Mouse (Mus musculus): Measurements from ENCODE around the gene Rad23a. TPM values are rescaled to one million over a fixed set of nuclear protein-coding genes. Genes with fewer than 3 reads are reported as not detected.

The Rad23a gene
- 93.1 and 93.4 TPM in 2 replicates for polyA plus RNA-seq (2014; fragmentation: Nextera tagmentation; extraction: Ambion mirVana)

GRCm38 (mm10) chr8:84840248-84840999, at the start of gene Rad23a:
Gene Rad23a, minus strand, starts transcription at chr8:84840665.
- DNase-seq (ENCODE audit: low spot score), result peak; percentile 93
- peak within 1 kb of the TSS; percentile 68 for H3K4me2 ChIP-seq (ENCODE audit: low read depth, severe bottlenecking)
- H3K9ac ChIP-seq (ENCODE audit: low read length), result peak within 1 kb of the TSS; percentile 91
- ATAC-seq (ENCODE audit: insufficient number of reproducible peaks, low FRiP score, low TSS enrichment, low read depth), result peak; percentile 88
- under 1% methylated on average over 46 of the region's 55 CpGs for WGBS
- H3K9me3 ChIP-seq (ENCODE audit: control insufficient read depth, low read length), result no peaks in the 10 kb centered on the region
- peak within 1 kb of the TSS; percentile 90 for H3K27ac ChIP-seq (replicated peaks; ENCODE audit: low read depth, low read length)
- H3K4me1 ChIP-seq (ENCODE audit: control insufficient read depth, insufficient read depth, low read length), result peaks cover 37% of the 10 kb centered on the region
- peak within 1 kb of the TSS; percentile 94 for H3K4me3 ChIP-seq (ENCODE audit: low read depth, low read length)
- H3K27me3 ChIP-seq (ENCODE audit: control insufficient read depth, insufficient read depth, low read length), result no peaks in the 10 kb centered on the region
- H3K36me3 ChIP-seq (ENCODE audit: control insufficient read depth, insufficient read depth, low read length), result peaks cover 64% of the 10 kb centered on the region

- Histone ChIP-seq H3K36me3 (ENCODE audit: control insufficient read depth, insufficient read depth, low read length) (peaks cover 11% of the 10 kb centered on the region), H3K9ac (ENCODE audit: low read length) (no peak overlapping the region), H3K4me2 (ENCODE audit: low read depth, severe bottlenecking) (no peak overlapping the region), H3K27me3 (ENCODE audit: control insufficient read depth, insufficient read depth, low read length) (no peaks in the 10 kb centered on the region), H3K9me3 (ENCODE audit: control insufficient read depth, low read length) (no peaks in the 10 kb centered on the region), H3K4me3 (ENCODE audit: low read depth, low read length) (no peak overlapping the region), H3K27ac (replicated peaks; ENCODE audit: low read depth, low read length) (no peak overlapping the region), H3K4me1 (ENCODE audit: control insufficient read depth, insufficient read depth, low read length) (peaks cover 6% of the 10 kb centered on the region)
- DNase-seq (ENCODE audit: low spot score) (no peak), ATAC-seq (ENCODE audit: insufficient number of reproducible peaks, low FRiP score, low TSS enrichment, low read depth) (no peak)
- WGBS, result 97% methylated on average over 1 of the region's 1 CpGs
Measured at GRCm38 (mm10) chr8:84889141-84889540, 48.7 kb upstream of the Rad23a start.

- H3K9me3 ChIP-seq (ENCODE audit: control insufficient read depth, low read length), result no peaks in the 10 kb centered on the region
- ATAC-seq (ENCODE audit: insufficient number of reproducible peaks, low FRiP score, low TSS enrichment, low read depth) (no peak), DNase-seq (ENCODE audit: low spot score) (no peak)
- H3K9ac ChIP-seq (ENCODE audit: low read length), result no peak overlapping the region
- peaks cover 6% of the 10 kb centered on the region for H3K4me1 ChIP-seq (ENCODE audit: control insufficient read depth, insufficient read depth, low read length)
- H3K4me3 ChIP-seq (ENCODE audit: low read depth, low read length), result no peak overlapping the region
- 93% methylated on average over 3 of the region's 3 CpGs for WGBS
- H3K4me2 ChIP-seq (ENCODE audit: low read depth, severe bottlenecking), result no peak overlapping the region
- no peak overlapping the region for H3K27ac ChIP-seq (replicated peaks; ENCODE audit: low read depth, low read length)
- H3K36me3 ChIP-seq (ENCODE audit: control insufficient read depth, insufficient read depth, low read length), result peaks cover 11% of the 10 kb centered on the region
- no peaks in the 10 kb centered on the region for H3K27me3 ChIP-seq (ENCODE audit: control insufficient read depth, insufficient read depth, low read length)
Measured at GRCm38 (mm10) chr8:84888280-84888679, 47.8 kb upstream of the Rad23a start.

- H3K9me3 ChIP-seq (ENCODE audit: control insufficient read depth, low read length), result no peaks in the 10 kb centered on the region
- H3K36me3 ChIP-seq (ENCODE audit: control insufficient read depth, insufficient read depth, low read length), result peaks cover 11% of the 10 kb centered on the region
- ATAC-seq (ENCODE audit: insufficient number of reproducible peaks, low FRiP score, low TSS enrichment, low read depth) (no peak), DNase-seq (ENCODE audit: low spot score) (no peak)
- H3K27me3 ChIP-seq (ENCODE audit: control insufficient read depth, insufficient read depth, low read length), result no peaks in the 10 kb centered on the region
- WGBS, result 90% methylated on average over 4 of the region's 4 CpGs
- H3K9ac ChIP-seq (ENCODE audit: low read length), result no peak overlapping the region
- H3K4me3 ChIP-seq (ENCODE audit: low read depth, low read length), result no peak overlapping the region
- no peak overlapping the region for H3K4me2 ChIP-seq (ENCODE audit: low read depth, severe bottlenecking)
- H3K27ac ChIP-seq (replicated peaks; ENCODE audit: low read depth, low read length), result no peak overlapping the region
- no peaks in the 10 kb centered on the region for H3K4me1 ChIP-seq (ENCODE audit: control insufficient read depth, insufficient read depth, low read length)
Measured at GRCm38 (mm10) chr8:84884728-84885127, 44.3 kb upstream of the Rad23a start.

GRCm38 (mm10) chr8:84878915-84879314, 38.5 kb upstream of the Rad23a start:
- Histone ChIP-seq H3K4me1 (ENCODE audit: control insufficient read depth, insufficient read depth, low read length) (no peaks in the 10 kb centered on the region), H3K9me3 (ENCODE audit: control insufficient read depth, low read length) (no peaks in the 10 kb centered on the region), H3K4me3 (ENCODE audit: low read depth, low read length) (no peak overlapping the region), H3K4me2 (ENCODE audit: low read depth, severe bottlenecking) (no peak overlapping the region), H3K27me3 (ENCODE audit: control insufficient read depth, insufficient read depth, low read length) (no peaks in the 10 kb centered on the region), H3K27ac (replicated peaks; ENCODE audit: low read depth, low read length) (no peak overlapping the region), H3K36me3 (ENCODE audit: control insufficient read depth, insufficient read depth, low read length) (no peaks in the 10 kb centered on the region), H3K9ac (ENCODE audit: low read length) (no peak overlapping the region)
- DNase-seq (ENCODE audit: low spot score), result no peak
- 81% methylated on average over 1 of the region's 1 CpGs for WGBS
- ATAC-seq (ENCODE audit: insufficient number of reproducible peaks, low FRiP score, low TSS enrichment, low read depth), result no peak

GRCm38 (mm10) chr8:84877297-84878035, 37.0 kb upstream of the Rad23a start:
- H3K27me3 ChIP-seq (ENCODE audit: control insufficient read depth, insufficient read depth, low read length), result no peaks in the 10 kb centered on the region
- H3K4me2 ChIP-seq (ENCODE audit: low read depth, severe bottlenecking), result no peak overlapping the region
- ATAC-seq (ENCODE audit: insufficient number of reproducible peaks, low FRiP score, low TSS enrichment, low read depth) (no peak), DNase-seq (ENCODE audit: low spot score) (no peak)
- H3K9ac ChIP-seq (ENCODE audit: low read length), result no peak overlapping the region
- no peaks in the 10 kb centered on the region for H3K9me3 ChIP-seq (ENCODE audit: control insufficient read depth, low read length)
- peaks cover 6% of the 10 kb centered on the region; the same call in 1 of the 2 replicates for H3K4me1 ChIP-seq (ENCODE audit: control insufficient read depth, insufficient read depth, low read length)
- WGBS, result 77% methylated on average over 3 of the region's 3 CpGs
- H3K27ac ChIP-seq (replicated peaks; ENCODE audit: low read depth, low read length), result no peak overlapping the region
- no peak overlapping the region for H3K4me3 ChIP-seq (ENCODE audit: low read depth, low read length)
- no peaks in the 10 kb centered on the region for H3K36me3 ChIP-seq (ENCODE audit: control insufficient read depth, insufficient read depth, low read length)

GRCm38 (mm10) chr8:84874339-84874738, 33.9 kb upstream of the Rad23a start:
- DNase-seq (ENCODE audit: low spot score) (no peak), ATAC-seq (ENCODE audit: insufficient number of reproducible peaks, low FRiP score, low TSS enrichment, low read depth) (no peak)
- H3K27me3 ChIP-seq (ENCODE audit: control insufficient read depth, insufficient read depth, low read length), result no peaks in the 10 kb centered on the region
- peaks cover 15% of the 10 kb centered on the region; the same call in 1 of the 2 replicates for H3K4me1 ChIP-seq (ENCODE audit: control insufficient read depth, insufficient read depth, low read length)
- H3K36me3 ChIP-seq (ENCODE audit: control insufficient read depth, insufficient read depth, low read length), result 0 out of 2 replicates have a peak, but pooled peaks cover 2% of the 10 kb centered on the region
- no peak overlapping the region for H3K27ac ChIP-seq (replicated peaks; ENCODE audit: low read depth, low read length)
- no peak overlapping the region for H3K4me2 ChIP-seq (ENCODE audit: low read depth, severe bottlenecking)
- H3K9me3 ChIP-seq (ENCODE audit: control insufficient read depth, low read length), result no peaks in the 10 kb centered on the region
- H3K4me3 ChIP-seq (ENCODE audit: low read depth, low read length), result no peak overlapping the region
- H3K9ac ChIP-seq (ENCODE audit: low read length), result no peak overlapping the region
- WGBS, result 89% methylated on average over 3 of the region's 3 CpGs

- 61% methylated on average over 4 of the region's 4 CpGs for WGBS
- Histone ChIP-seq H3K36me3 (ENCODE audit: control insufficient read depth, insufficient read depth, low read length) (0 out of 2 replicates have a peak, but pooled peaks cover 7% of the 10 kb centered on the region), H3K4me1 (ENCODE audit: control insufficient read depth, insufficient read depth, low read length) (peaks cover 15% of the 10 kb centered on the region; the same call in 1 of the 2 replicates), H3K4me3 (ENCODE audit: low read depth, low read length) (peak overlapping the region; percentile 39), H3K4me2 (ENCODE audit: low read depth, severe bottlenecking) (peak overlapping the region; percentile 91), H3K9me3 (ENCODE audit: control insufficient read depth, low read length) (no peaks in the 10 kb centered on the region), H3K9ac (ENCODE audit: low read length) (no peak overlapping the region; the same call in 1 of the 2 replicates), H3K27ac (replicated peaks; ENCODE audit: low read depth, low read length) (no peak overlapping the region), H3K27me3 (ENCODE audit: control insufficient read depth, insufficient read depth, low read length) (no peaks in the 10 kb centered on the region)
- DNase-seq (ENCODE audit: low spot score) (no peak), ATAC-seq (ENCODE audit: insufficient number of reproducible peaks, low FRiP score, low TSS enrichment, low read depth) (no peak)
Measured at GRCm38 (mm10) chr8:84873016-84873415, 32.6 kb upstream of the Rad23a start.

Data from limb, embryonic 11.5 days (tissue).